Mouse (Mus musculus): ENCODE results near the gene Ppm1h.
A peak's percentile ranks its signal among the peaks of the same experiment; 100 is the strongest.
"Not testable (repeated sequence)": the region's sequence is repeated elsewhere in the genome, so short reads cannot be mapped to it uniquely, and the experiment has no call there.

Ppm1h gene

DNA sequence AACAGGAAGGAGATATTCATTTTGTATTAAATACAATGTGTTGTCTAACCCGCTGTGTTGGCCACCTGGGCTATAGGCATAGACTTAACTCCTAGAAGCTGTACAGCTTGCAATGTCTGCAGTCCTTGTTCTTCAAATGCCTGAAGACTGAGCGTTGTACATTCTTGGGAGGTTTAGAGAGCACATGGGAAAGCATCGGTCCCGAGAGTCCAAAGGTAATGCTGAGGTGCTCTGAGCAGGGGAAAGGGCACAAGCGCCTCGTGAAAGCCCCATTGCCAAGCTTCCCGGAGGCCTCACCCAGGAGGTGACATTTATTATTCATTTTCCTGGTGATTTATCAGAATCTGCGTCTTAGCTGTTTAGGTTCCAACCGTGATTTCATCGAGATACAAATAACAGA lies 261.0 kb downstream of the Ppm1h start:
- no peak for DNase-seq

DNA sequence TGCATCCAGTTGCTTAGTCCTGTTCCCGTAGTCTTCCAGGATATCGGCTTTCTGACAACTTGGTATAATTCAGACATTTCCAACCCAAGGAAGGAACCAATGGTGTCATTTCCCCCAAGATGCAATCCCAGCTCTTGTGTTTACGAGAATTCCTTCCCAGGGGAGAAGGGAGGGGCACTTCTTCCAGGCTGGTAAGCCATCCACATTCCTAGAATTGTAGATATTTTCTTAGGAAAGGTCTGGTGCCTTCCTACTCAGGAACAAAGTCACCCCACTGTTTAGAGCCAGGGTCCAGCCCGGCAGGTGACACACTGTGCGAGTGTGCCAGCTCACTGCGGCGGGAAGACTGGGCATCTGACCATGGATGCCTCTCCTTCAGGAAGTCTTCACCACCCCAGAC lies 264.2 kb downstream of the Ppm1h start:
- DNase-seq: no peak

DNA sequence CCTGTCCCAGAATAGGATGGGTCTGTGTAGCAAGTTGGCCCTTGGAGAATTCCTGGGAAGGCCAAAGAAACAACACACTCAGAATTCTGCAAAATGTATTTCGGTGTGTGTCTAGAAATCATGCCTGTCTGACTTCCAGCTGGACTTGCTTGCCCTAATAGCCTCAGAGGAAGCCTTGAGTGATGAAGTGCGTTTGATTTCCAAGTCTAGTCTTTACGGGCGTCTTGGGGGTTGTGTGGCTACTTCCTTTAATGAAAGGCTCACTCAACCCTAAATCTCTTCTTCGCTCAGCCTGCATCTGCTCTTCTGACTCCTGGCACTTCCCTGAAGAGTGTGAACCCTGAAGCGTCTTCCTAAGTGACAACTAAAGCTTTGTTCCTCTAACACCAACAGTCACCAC lies 265.3 kb downstream of the Ppm1h start:
- no peak for DNase-seq

DNA sequence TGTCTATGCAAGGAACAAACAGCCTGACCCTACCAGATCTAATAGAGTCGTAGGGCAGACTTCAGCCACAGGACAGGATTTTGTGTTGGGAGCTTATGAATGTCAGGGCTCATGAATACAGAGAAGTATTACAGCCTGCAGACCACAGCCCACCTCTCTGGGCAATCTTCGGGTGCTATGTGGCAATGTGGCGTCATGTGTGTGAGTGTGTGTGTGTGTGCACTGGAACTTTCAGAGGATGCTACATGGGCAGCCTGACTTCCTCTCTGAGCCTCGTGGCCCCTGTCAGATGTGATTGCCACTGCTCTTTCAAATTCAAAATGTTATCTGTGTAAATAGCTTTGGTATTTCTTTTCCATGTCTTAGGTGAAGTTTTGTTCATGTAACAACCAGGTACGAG lies 266.3 kb downstream of the Ppm1h start:
- DNase-seq: no peak

DNA sequence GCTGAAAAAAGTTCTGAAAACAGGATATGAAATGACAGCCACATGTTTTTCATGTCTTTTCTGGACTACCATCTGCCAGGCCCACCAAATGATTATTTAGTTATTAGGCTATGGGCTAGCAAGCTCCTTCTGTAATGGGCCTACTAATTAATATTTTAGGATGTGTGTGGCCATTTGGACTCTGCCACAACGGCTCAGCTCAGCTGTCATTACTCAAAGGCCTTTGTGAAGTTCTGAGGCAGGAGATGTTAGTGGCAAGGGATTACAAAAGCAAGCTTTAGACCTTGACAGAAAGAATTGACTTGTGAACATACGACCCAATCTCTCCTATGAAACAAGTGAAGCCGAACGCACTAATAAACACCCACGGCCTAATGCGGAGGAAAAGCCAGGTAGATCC lies 272.4 kb downstream of the Ppm1h start:
- DNase-seq: no peak

DNA sequence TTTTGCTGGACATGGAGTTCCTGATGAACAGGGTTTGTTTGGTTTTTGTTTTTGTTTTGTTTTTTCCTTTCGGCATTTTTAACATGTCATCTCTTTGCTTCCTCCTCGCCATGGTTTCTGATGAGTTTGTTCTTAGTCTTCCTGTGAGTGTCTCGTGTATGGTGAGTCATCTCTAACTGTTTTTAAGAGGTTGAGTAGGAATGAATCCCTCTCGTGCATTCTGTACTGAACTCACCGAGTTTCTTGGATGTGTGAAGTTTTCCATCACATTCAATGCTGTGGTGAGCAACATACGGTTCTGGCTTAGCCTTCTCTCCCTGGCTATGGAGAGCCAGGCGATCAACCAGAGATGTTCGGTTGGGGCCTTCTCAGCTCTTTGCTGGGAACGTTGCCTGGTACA lies 275.0 kb downstream of the Ppm1h start:
- no peak for DNase-seq

DNA sequence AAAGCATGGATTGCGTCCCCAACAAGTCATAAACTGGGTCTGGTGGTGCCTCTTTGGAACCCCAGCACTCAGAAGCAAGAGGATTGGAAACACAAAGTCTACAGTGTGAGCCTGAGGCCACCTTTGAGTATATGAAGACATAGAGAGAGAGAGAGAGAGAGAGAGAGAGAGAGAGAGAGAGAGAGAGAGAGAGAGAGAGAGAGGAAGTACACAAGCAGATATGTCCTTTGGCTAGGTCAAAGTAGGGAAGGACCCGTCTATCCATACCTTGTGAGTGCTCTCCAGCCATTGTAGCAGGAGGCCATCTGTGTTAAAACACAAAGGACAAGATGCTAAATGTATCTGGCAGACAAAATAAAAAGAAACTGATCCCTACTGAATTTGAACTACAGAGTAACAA lies 279.4 kb downstream of the Ppm1h start:
- DNase-seq: no peak

DNA sequence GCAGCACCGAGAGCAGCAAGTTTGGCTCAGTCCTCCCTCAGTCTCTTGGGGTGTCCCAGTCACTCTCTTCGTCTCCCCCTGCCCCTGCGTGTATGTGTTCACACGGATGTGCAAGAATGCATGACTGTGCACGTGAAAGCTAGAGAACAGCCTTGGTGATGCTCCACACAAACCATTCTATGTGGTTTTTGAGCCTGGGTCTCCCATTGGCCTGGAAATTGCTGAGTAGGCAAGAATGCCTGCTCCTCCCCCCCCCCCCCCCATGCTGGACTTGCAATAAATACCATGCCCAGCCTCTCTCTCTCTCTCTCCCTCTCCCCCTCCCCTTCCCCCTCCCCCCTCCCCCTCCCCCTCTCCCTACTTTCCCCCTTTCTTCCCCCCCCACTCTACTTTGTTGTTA lies 280.1 kb downstream of the Ppm1h start:
- no peak for DNase-seq

DNA sequence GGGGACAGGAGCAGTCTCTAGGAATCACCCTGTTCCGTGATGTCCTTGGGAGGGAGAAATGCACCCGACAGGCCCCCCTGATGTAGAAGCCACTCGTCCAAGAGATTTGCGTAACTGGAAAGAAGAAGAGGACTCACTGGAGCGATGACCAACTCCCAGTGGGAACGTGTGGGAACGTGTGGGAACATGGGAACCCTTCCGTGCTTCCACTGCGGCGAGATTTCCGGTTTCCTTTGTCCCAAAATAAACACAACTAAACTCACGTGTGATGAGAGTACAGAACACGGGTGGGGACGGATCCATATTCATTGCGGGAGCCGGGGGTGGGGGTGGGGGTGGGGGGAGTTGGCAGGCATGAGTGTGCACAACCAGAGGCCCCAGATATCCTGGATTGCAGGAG lies 281.7 kb downstream of the Ppm1h start:
- no peak for DNase-seq

DNA sequence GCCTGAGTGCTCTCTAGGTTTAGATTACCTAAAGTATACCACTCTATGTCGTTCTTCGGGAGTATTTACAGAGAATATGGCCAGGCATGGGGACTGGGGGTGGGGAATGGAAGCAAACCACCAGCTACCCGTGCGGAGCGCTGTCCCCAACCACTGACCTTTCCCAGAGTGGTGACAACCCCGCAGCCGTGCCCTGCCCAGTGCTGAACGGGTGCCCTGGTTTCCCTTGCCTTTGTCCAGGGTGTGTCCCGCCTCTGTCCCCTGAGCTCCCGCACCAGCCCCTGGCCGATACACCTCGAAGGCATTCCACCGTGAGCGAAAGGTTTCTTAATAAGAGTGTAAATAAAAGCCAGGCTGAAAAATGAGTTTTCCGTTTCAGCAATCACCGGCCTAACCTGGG lies 282.2 kb downstream of the Ppm1h start:
- no peak for DNase-seq

DNA sequence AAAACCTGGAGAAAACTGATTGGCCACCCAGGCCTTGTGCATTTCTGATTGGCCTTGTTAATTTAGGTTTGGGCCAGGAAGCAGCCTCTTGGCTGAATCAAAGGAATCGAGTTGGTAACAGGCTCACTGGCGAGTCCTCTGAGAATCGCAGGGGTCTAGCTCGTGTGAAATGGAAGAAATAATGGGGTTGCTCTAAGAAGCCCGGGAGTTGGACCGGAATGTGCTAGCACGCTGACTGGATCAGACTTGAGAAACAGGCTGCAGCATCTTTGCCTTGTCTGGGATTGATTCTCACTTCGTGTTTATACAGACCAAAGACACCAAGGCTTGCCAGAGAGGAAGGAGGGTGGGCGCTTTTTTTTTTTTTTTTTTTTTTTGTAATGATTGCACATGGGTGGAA lies 282.9 kb downstream of the Ppm1h start:
- DNase-seq: no peak

DNA sequence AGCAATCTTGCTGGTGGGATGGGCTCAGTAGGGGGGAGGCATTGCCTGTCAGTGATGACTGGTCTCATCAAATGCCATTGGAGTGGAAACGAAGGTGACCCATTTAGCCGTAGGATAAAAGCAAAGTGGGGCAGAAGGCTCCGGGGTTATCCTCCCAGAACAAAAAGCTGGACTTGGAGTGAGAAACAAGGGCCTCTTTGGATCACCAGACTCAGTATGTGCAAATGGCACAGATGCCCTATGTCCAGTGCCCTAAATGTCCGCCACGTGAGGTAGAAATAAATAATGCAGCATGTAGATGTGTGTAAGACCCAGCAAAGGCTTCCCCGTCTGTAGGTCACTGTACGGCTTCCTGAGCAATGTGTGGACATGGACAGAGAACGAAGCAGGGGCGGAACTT lies 284.1 kb downstream of the Ppm1h start:
- no peak for DNase-seq

DNA sequence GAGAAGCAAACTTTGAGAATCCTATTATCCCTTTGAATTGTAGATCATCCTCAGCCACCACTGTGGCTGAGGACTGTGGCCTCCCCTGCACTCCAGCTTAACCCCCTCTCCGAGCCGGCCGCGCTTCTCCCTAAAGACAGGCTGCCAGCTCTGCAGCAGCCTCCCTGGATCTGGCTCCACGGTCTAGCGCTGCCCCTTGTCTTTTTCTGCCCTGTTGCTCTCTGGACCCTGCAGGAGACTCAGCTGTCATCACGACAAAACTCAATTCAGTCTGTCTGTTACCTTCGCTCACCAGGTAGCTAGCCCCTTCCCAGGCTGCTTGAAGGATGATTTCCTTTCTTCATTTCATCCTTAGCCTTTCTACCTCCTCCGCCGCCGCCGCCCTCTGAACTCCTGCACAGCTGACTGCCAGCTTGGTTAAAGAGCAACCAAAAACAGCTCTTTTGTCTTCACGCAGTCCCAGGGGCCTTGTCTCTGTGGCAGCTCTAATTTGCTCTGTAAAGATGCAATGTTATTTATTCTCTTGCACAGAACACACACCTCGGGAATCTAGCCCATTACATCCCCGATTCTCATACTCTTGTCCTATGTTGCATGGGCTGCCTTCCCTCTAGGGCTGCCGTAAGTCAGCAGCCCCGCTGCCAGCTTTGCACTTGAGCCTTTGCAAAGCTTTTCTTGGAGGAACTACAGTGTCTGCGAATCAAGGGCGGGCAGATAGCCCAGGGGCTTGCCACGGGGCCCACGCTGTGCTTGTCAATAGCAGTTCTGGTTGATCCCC lies 285.1 kb downstream of the Ppm1h start:
- DNase-seq: peak; percentile 26

DNA sequence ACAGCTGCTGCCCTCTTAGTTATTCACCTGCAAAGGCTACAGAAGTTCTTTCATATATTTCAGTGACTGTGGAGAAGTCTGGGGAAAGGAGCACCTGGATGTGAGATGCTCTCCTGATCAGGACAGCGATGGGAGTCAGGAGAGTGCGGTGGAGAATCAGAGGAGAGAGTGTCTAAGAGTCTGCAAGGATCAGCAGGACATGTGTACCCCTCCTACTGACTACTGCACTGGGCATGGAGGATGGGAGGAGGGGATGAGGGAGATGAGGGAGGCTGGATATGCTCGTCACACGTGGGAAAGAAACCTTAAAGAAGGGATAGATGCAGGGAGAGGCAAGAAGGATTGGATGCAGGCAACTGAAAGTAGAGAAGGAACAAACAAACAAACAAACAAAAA lies 285.7 kb downstream of the Ppm1h start:
- DNase-seq: no peak

DNA sequence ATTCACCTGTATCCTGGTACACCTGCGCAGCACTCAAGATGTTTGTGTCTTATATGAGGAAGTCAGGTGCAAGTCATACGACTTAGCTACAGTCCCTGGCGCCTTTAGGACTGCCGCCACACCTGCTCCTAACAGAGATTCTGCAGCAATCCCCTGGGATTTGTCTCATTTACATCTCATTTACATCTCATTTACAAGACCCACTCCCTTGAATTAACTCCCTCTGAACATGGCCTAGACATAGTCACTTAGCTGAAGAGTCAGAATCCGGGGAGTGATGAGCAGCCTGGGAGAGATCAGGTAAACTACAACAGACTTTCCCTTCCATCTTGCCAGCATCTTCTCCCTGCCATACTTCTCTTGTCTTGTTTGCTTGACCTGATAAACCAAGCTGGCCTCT lies 287.1 kb downstream of the Ppm1h start:
- DNase-seq: not testable (repeated sequence)

DNA sequence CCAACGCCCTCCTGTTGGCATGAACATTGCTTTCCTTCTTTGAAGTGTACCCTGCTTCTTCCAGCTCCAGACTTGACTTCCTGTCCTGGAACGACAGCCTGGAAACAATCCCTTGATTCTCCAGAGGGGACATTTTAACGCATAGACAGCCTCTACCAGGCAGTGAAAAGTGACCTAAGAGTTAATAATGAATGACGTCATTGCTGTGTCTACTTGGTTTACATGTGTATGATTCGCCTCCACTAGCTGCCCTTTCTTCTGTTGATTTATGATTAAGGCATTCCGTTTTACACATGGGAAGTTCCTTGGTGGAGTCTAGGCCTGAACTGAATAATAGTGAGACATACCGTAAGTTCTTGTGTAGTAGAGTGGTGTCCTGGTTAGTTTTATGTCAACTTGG lies 287.9 kb downstream of the Ppm1h start:
- DNase-seq: no peak

DNA sequence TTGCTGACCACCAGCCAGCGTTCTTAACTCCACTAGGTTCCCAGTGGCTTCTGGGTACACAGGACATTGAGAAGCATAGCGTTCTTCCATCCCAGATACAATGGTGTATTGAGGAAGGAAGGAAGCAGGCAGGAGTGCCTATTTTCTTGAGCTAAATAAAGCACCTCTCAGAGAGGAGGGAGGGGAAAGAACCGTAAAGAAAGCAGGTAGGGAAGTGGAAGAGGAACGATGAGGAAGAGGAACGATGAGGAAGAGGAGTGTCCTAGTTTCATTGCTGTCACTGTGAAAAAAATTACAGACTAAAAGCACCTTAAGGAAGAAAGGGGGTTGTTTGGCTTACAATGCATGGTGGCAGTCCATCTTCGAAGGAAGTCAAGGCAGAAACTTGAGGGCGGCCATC lies 291.6 kb downstream of the Ppm1h start:
- no peak for DNase-seq

DNA sequence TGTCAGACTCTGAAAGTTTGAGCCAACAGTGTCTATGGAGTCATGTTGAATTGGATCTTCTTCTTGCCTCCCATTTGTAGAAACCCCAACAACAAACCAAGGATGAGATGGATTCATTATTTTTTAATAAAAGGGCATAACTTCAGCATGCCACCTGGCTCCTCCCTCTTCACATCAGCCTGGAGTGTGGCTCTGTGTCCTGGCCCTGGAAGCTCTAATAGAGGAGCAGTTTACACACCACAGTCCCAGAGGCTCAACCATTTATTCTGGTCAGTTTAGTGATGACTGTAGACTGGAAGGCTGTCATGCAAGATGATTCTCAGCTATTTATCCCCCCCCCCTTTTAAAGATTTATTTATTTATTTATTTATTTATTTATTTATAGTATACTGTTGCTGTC lies 294.7 kb downstream of the Ppm1h start:
- DNase-seq: no peak

DNA sequence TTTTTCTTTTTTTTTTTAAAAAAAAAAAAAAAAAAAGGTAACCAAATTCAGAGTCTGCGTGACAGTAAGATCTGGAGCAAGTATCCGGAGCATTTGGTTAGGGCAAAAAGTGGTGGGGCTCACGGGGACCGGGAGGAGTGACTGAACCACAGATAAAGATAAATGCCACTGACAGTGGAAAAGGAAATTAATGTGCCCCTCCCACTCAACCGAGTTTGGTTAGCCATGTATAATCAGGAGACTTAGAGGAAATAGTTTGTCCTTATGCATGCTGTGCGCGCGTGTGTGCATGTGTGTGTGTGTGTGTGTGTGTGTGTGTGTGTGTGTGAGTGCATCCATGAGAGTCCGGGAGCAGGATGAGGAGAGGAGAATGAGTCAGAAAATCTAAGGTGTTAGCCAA lies 297.5 kb downstream of the Ppm1h start:
- DNase-seq: no peak

DNA sequence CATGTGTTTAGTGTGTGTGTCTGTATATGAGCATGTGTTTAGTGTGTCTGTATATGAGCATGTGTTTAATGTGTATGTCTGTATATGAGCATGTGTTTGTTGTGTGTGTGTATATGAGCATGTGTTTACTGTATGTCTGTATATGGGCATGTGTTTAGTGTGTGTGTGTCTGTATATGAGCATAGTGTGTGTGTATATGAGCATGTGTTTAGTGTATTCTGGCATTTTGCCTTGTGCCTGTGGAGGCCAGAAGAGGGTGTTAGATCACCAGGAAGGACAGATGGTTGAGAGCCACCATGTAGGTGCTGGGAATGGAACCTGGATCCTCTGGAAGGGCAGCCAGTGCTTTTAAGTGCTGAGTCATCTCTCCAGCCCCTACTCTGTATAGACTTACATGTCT lies 300.8 kb downstream of the Ppm1h start:
- no peak for DNase-seq

DNA sequence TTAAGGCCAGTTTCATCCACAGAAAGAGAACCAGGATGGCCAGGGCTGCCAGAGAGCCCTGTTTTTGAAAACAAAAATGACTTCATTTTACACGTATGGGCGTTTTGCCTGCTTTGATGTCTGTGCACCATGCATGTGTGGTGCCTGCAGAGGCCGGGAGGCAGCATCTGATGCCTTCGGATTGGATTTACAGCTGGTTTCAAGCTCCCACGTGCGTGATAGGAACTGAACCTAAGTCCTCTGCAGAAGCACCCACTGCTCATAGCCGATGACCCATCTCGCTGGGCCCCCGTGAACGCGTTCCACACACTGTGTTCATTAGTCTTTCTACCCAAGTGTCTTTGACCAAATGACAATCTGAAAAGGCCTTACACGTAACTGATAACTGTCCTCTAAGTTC lies 301.6 kb downstream of the Ppm1h start:
- DNase-seq: no peak

DNA sequence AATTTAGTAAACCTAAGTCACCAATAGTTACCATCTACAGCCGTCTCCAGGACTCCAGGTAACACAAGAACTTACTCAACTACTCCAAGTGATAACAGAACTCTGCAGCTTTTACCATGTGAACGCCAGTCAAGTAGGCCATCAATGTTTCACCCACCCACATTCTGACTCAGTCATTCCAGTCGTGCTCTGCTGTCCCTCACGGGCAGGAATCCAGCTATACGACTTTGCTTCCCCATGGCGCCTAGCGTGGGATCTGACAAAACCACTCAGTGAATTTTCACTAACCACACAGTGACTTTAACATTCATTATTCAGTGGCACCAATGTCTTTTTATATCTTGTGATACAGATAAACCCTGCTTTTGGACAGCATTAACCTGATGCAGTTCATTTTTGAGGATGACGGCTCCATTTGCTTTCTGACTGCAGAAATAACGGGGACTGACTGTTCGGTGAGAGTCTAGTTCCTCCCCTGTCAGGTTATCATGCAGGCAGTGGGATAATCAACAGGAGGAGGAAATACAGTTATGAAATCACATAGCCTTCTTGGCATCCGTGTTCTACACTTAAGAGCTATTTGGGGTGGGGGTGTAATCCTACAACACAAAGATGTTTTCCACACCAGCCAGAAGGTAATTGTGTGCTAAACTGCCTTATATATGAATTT lies 304.5 kb downstream of the Ppm1h start:
- DNase-seq: no peak

DNA sequence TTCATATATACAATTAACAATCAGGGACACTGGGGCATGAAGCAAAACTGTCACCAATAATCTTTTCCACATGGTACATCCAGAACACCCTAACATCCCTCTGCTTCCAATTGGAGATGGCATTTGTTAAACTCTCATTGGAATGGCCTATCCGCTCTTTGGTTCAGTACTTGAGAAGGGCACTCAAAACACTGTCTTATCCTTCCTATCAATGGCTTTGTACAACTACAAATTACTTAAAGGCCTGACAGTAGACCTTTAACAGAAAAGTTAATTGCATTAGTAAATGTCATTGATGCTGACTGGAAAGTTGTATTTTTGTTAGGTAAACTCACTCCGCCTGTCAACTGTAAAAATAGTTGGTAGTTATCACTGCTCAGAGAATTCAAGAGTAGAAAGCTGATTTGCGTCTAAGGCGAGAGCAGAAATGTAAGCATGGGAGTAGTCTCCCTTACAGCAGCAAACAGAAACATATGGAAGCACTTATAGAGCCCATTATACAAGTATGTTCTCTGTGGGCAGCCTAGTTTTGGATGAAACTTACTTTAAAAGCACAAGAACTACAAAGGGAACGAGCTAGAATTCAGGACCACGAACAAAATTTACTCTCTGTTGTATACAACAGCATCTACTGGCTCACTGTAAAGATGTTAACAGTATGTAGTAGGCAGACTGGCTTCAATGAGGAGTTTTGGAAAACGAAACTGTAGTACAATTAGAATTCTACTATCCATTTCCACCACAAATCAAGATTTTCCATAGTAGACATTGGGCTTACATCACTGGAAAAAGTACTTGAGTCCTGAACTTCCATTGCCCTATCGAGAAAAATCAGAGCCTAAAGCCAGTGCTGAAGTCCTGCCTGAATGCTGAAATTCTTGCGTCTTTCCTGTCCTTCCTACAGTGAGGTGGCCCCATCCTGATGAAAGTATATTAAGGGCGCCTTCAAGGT lies 305.3 kb downstream of the Ppm1h start:
- DNase-seq: no peak
